24 mouse cellular contexts compared by ENCODE assay signal in the genomic region with DNA sequence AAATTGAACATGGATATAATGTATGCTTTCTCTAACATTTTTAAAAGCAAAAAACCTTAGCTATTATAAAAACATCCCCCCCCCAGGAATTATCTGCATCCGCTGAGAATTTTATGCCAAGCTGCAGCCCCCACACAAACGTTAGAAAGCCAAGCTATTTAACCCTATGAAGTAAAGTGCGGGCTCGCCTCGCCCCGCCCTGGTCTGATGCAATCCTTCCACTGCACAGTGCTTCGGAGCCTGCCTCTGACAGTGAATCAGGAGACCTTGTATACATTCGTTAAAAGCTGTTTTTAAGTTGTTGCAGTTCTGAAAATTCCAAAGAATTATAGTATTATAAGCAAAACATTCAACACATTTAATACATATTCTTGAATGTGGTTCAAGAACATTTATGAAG.
DNase-seq lines count a peak whose midpoint lies in the region; ATAC-seq and TF ChIP-seq lines count a peak whose summit lies in the region.
"Had no signal": no experiment of that assay in that cellular context is flagged by ENCODE, and none has a peak within 500 bp of the region (broad histone marks: within the 10 kb centered on the region; RNA-seq: fewer than 3 reads in every experiment).

No protein-coding gene starts in this region.

- TF ChIP-seq POLR2A in MEL (IDR thresholded peaks at IDR 0.05; ENCODE audit: control insufficient read depth in 1 of 2, insufficient read depth in 1 of 2, low read depth in 1 of 2, low read length in 2 of 2, poor library complexity in 1 of 2) (peak in 1 of 2 experiments; percentile 50; a peak in 2 of 4 replicates), myocyte (IDR thresholded peaks at IDR 0.05; ENCODE audit: insufficient read length, low read depth) (no peak)

- peak; percentile 21 to 81; a peak in 2 of 4 replicates for TF ChIP-seq EP300 in MEL (IDR thresholded peaks at IDR 0.05; ENCODE audit: low read depth in 1 of 2, low read length in 2 of 2)

- TF ChIP-seq CTCF in layer of hippocampus, adult 2 months (conservative IDR thresholded peaks at IDR 0.05) = no peak
- no peak for TF ChIP-seq CTCF in MEL (IDR thresholded peaks at IDR 0.05 in 2 of 3, conservative IDR thresholded peaks at IDR 0.05 in 1 of 3; ENCODE audit: control insufficient read depth in 1 of 3, insufficient read depth in 1 of 3, low read depth in 2 of 3, low read length in 3 of 3, poor library complexity in 1 of 3, severe bottlenecking in 1 of 3)

- H3K36me3 ChIP-seq in MEL (ENCODE audit: control insufficient read depth in 1 of 2, insufficient read depth in 2 of 2, low read length in 2 of 2) (peaks cover 0 to 36% of the 10 kb centered on the region in 2 experiments; a peak in 2 of 4 replicates), myocyte (ENCODE audit: control insufficient read depth, insufficient read depth) (no peaks in the 10 kb centered on the region)
- H3K36me3 ChIP-seq in intestine, embryonic 16.5 days (ENCODE audit: control insufficient read depth, insufficient read depth, low read length) = no peaks in the 10 kb centered on the region
- no peaks in the 10 kb centered on the region for H3K36me3 ChIP-seq in forebrain, embryonic 14.5 days (ENCODE audit: control insufficient read depth, insufficient read depth, low read length)
- H3K36me3 ChIP-seq: embryonic facial prominence, embryonic 13.5 days; forebrain, embryonic 12.5 days; heart, embryonic 10.5 days; hindbrain, embryonic 15.5 days; limb, embryonic 10.5 days; lung, embryonic 15.5 days; midbrain, embryonic 15.5 days; neural tube, embryonic 13.5 days had no signal

- H3K4me2 ChIP-seq in intestine, embryonic 16.5 days (ENCODE audit: low read depth, low read length) = no peak overlapping the region
- peak overlapping the region; percentile 40 for H3K4me2 ChIP-seq in myocyte (ENCODE audit: low read depth)
- H3K4me2 ChIP-seq in forebrain, embryonic 14.5 days (ENCODE audit: low read length) = no peak overlapping the region
- H3K4me2 ChIP-seq: embryonic facial prominence, embryonic 13.5 days; forebrain, embryonic 12.5 days; hindbrain, embryonic 15.5 days; lung, embryonic 15.5 days; midbrain, embryonic 15.5 days; neural tube, embryonic 13.5 days had no signal

- TF ChIP-seq RAD21 in MEL (IDR thresholded peaks at IDR 0.05; ENCODE audit: low read depth, low read length) = no peak

- H3ac ChIP-seq in myocyte (ENCODE audit: control insufficient read depth, insufficient read length) = no peak overlapping the region

- H3K79me2 ChIP-seq in MEL (ENCODE audit: control insufficient read depth, insufficient read depth, low read length, poor library complexity) (peaks cover 2% of the 10 kb centered on the region; the same call in 1 of the 2 replicates), myocyte (ENCODE audit: control insufficient read depth, insufficient read depth) (no peaks in the 10 kb centered on the region)

- no peak overlapping the region for H3K4me3 ChIP-seq in layer of hippocampus, adult 2 months
- peak overlapping the region in 1 of 2 experiments; percentile 24; a peak in 2 of 4 replicates for H3K4me3 ChIP-seq in MEL (ENCODE audit: control insufficient read depth in 1 of 2, insufficient read depth in 1 of 2, low read depth in 2 of 2, low read length in 2 of 2)
- H3K4me3 ChIP-seq in intestine, embryonic 16.5 days (ENCODE audit: low read length) = no peak overlapping the region
- no peak overlapping the region for H3K4me3 ChIP-seq in myocyte
- no peak overlapping the region for H3K4me3 ChIP-seq in forebrain, embryonic 14.5 days (ENCODE audit: low read depth, low read length)
- H3K4me3 ChIP-seq: embryonic facial prominence, embryonic 13.5 days; erythroblast, embryonic 14.5 days; forebrain, embryonic 12.5 days; heart, embryonic 10.5 days; hindbrain, embryonic 15.5 days; limb, embryonic 10.5 days; lung, embryonic 15.5 days; midbrain, embryonic 15.5 days; neural tube, embryonic 13.5 days had no signal

- H3K27me3 ChIP-seq in MEL (ENCODE audit: control insufficient read depth in 1 of 2, insufficient read depth in 2 of 2, low read length in 2 of 2) (no peaks in the 10 kb centered on the region), myocyte (ENCODE audit: control insufficient read depth, insufficient read depth, insufficient read length) (no peaks in the 10 kb centered on the region)
- no peaks in the 10 kb centered on the region for H3K27me3 ChIP-seq in intestine, embryonic 16.5 days (replicated peaks; ENCODE audit: control insufficient read depth, insufficient read depth, low read length)
- no peaks in the 10 kb centered on the region for H3K27me3 ChIP-seq in forebrain, embryonic 14.5 days (replicated peaks; ENCODE audit: control insufficient read depth, insufficient read depth, low read length)
- H3K27me3 ChIP-seq: embryonic facial prominence, embryonic 13.5 days; forebrain, embryonic 12.5 days; hindbrain, embryonic 15.5 days; lung, embryonic 15.5 days; midbrain, embryonic 15.5 days; neural tube, embryonic 13.5 days had no signal

- peak overlapping the region; percentile 69 for H3K9ac ChIP-seq in MEL (ENCODE audit: control insufficient read depth, low read depth, low read length, poor library complexity, severe bottlenecking)
- no peak overlapping the region for H3K9ac ChIP-seq in intestine, embryonic 16.5 days (ENCODE audit: low read depth, low read length)
- H3K9ac ChIP-seq in forebrain, embryonic 14.5 days (ENCODE audit: low read length) = no peak overlapping the region
- H3K9ac ChIP-seq: embryonic facial prominence, embryonic 13.5 days; forebrain, embryonic 12.5 days; hindbrain, embryonic 15.5 days; lung, embryonic 15.5 days; midbrain, embryonic 15.5 days; neural tube, embryonic 13.5 days had no signal

- peak overlapping the region; percentile 43; the same call in 1 of the 2 replicates for H3K27ac ChIP-seq in layer of hippocampus, adult 2 months
- peak overlapping the region; percentile 85 for H3K27ac ChIP-seq in MEL (ENCODE audit: control insufficient read depth, low read depth, low read length)
- H3K27ac ChIP-seq in intestine, embryonic 16.5 days (ENCODE audit: low read length) = no peak overlapping the region
- no peak overlapping the region for H3K27ac ChIP-seq in forebrain, embryonic 14.5 days (ENCODE audit: low read depth, low read length)
- H3K27ac ChIP-seq: embryonic facial prominence, embryonic 13.5 days; forebrain, embryonic 12.5 days; heart, embryonic 10.5 days; hindbrain, embryonic 15.5 days; limb, embryonic 10.5 days; lung, embryonic 15.5 days; macrophage; midbrain, embryonic 15.5 days; neural tube, embryonic 13.5 days had no signal

- ATAC-seq in intestine, embryonic 16.5 days = peak; percentile 84
- ATAC-seq in forebrain, embryonic 14.5 days = no peak
- ATAC-seq in cerebellum, adult (ENCODE audit: insufficient number of reproducible peaks, low FRiP score, low TSS enrichment) = no peak
- ATAC-seq: midbrain, embryonic 15.5 days had no signal

- H3K9me3 ChIP-seq in MEL (replicated peaks; ENCODE audit: insufficient read depth, low read length) = no peaks in the 10 kb centered on the region
- H3K9me3 ChIP-seq in intestine, embryonic 16.5 days (ENCODE audit: control insufficient read depth, low read length) = no peaks in the 10 kb centered on the region
- no peaks in the 10 kb centered on the region for H3K9me3 ChIP-seq in forebrain, embryonic 14.5 days (replicated peaks; ENCODE audit: control insufficient read depth, low read length)
- H3K9me3 ChIP-seq: embryonic facial prominence, embryonic 13.5 days; forebrain, embryonic 12.5 days; heart, embryonic 10.5 days; hindbrain, embryonic 15.5 days; limb, embryonic 10.5 days; lung, embryonic 15.5 days; midbrain, embryonic 15.5 days; neural tube, embryonic 13.5 days had no signal

- WGBS in intestine, embryonic 16.5 days = 55% methylated on average over 8 of the region's 8 CpGs
- WGBS in forebrain, embryonic 14.5 days = 51% methylated on average over 8 of the region's 8 CpGs

- no peak for DNase-seq in layer of hippocampus, adult 2 months (ENCODE audit: low spot score in 2 of 2)
- no peak for DNase-seq in layer of hippocampus, postnatal 25 days (ENCODE audit: extremely low spot score in 1 of 2, low spot score in 1 of 2)
- peak; percentile 83 for DNase-seq in MEL (ENCODE audit: low read depth, low spot score)
- DNase-seq in forebrain, embryonic 14.5 days (ENCODE audit: low spot score) = no peak
- DNase-seq in cerebellum, postnatal 14 days = no peak
- DNase-seq: adrenal gland, postnatal 14 days; B cell, adult 2 months; cerebellum, adult 9-10 months; gastrocnemius, postnatal 36 days; heart, postnatal 4 days; thymus, postnatal 36 days had no signal

- H3K4me1 ChIP-seq in MEL (ENCODE audit: control insufficient read depth in 1 of 2, insufficient read depth in 2 of 2, low read length in 2 of 2) = peaks cover 21 to 31% of the 10 kb centered on the region in 2 experiments
- no peaks in the 10 kb centered on the region for H3K4me1 ChIP-seq in intestine, embryonic 16.5 days (ENCODE audit: control insufficient read depth, insufficient read depth, low read length)
- H3K4me1 ChIP-seq in forebrain, embryonic 14.5 days (ENCODE audit: control insufficient read depth, insufficient read depth, low read length) = no peaks in the 10 kb centered on the region
- H3K4me1 ChIP-seq: embryonic facial prominence, embryonic 13.5 days; forebrain, embryonic 12.5 days; heart, embryonic 10.5 days; hindbrain, embryonic 15.5 days; lung, embryonic 15.5 days; midbrain, embryonic 15.5 days; neural tube, embryonic 13.5 days had no signal

TF ChIP-seq in MEL, 35 proteins besides CTCF, POLR2A, EP300 and RAD21 (continues in another document):
- TF ChIP-seq GABPA (IDR thresholded peaks at IDR 0.05; ENCODE audit: low read depth, low read length) (no peak), JUND (IDR thresholded peaks at IDR 0.05; ENCODE audit: low read depth, low read length) (no peak), USF1 (IDR thresholded peaks at IDR 0.05; ENCODE audit: low read depth, low read length) (no peak), SMC3 (IDR thresholded peaks at IDR 0.05; ENCODE audit: low read depth, low read length) (no peak), MAZ (IDR thresholded peaks at IDR 0.05; ENCODE audit: low read depth, low read length) (peak; percentile 90; the same call in 1 of the 2 replicates), CHD1 (IDR thresholded peaks at IDR 0.05; ENCODE audit: low read depth, low read length) (no peak), USF2 (IDR thresholded peaks at IDR 0.05; ENCODE audit: borderline replicate concordance in 1 of 2, insufficient read depth in 1 of 2, low read depth in 1 of 2, low read length in 2 of 2) (no peak)

TF ChIP-seq in myocyte, 11 proteins besides CTCF, POLR2A, EP300 and RAD21:
- TF ChIP-seq USF1 (IDR thresholded peaks at IDR 0.05; ENCODE audit: low read depth) (no peak), MYOG (IDR thresholded peaks at IDR 0.05; ENCODE audit: control insufficient read depth in 1 of 3, insufficient read depth in 1 of 3, insufficient read length in 2 of 3, low read depth in 2 of 3) (no peak), CEBPB (IDR thresholded peaks at IDR 0.05; ENCODE audit: insufficient read depth, poor library complexity, severe bottlenecking) (peak; percentile 88)
TF ChIP-seq in myocyte: peak in this region for 1.

Comparison
In these comparisons a context has a peak if more than half of its experiments do, and no peak if none do; other contexts are left out.
1. H3K27ac ChIP-seq: peak in layer of hippocampus, adult 2 months (single experiment) and MEL (single experiment); none in intestine, embryonic 16.5 days (single experiment) and forebrain, embryonic 14.5 days (single experiment).